Mouse (Mus musculus): ENCODE results near the gene 4930555G01Rik. TPM values are rescaled to one million over a fixed set of nuclear protein-coding genes. Genes with fewer than 3 reads are reported as not detected.
"Not testable (repeated sequence)": the region's sequence is repeated elsewhere in the genome, so short reads cannot be mapped to it uniquely, and the experiment has no call there.

Gene 4930555G01Rik
- polyA plus RNA-seq (2016; fragmentation: Nextera tagmentation; extraction: Ambion mirVana): not detected in 2 replicates

DNA sequence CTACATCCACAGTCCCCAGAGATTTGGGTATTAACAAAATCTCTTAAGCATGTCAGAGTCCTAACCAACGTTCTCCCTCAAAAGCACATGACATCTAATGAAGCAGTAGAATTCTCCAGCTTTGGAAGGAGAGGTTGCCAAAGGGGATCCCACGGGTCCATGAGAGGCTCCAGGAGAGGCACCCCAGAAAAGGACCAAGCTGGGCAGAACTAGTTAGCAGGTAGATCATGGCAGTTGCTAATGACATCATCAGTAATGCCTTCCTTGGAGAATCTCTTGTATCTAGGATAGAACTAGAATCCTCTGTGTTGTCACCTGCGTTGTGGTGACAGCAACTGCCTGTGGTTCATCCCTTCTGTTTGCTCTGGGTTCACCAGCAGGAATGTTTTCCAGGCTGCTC lies at the start of gene 4930555G01Rik:
TSS of gene 4930555G01Rik (plus strand) at position 301 of the 400 bp plus-strand sequence.
- H3K27me3 ChIP-seq; H3K4me1 ChIP-seq (replicated peaks); H3K9me3 ChIP-seq; H3K4me3 ChIP-seq (replicated peaks); H3K9ac ChIP-seq (replicated peaks); H3K27ac ChIP-seq; H3K36me3 ChIP-seq; ATAC-seq (ENCODE audit: insufficient number of reproducible peaks, insufficient read depth, low FRiP score, low TSS enrichment, low read depth); H3K4me2 ChIP-seq: not testable (repeated sequence)
- WGBS: no CpG with 5 or more reads among the region's 3 CpGs

- H3K4me3 ChIP-seq (replicated peaks); H3K27me3 ChIP-seq; H3K27ac ChIP-seq; ATAC-seq (ENCODE audit: insufficient number of reproducible peaks, insufficient read depth, low FRiP score, low TSS enrichment, low read depth); H3K9me3 ChIP-seq; H3K4me2 ChIP-seq; H3K36me3 ChIP-seq; H3K4me1 ChIP-seq (replicated peaks); H3K9ac ChIP-seq (replicated peaks): not testable (repeated sequence)
- WGBS: 77% methylated on average over 1 of the region's 2 CpGs
Measured at GRCm38 (mm10) chr14:5015591-5015990, 34.8 kb upstream of the 4930555G01Rik start, which contains the start of gene Gm3298. Gene Gm3298 (plus strand): TSS chr14:5015891.

- H3K4me2 ChIP-seq: peak within 1 kb of the TSS; percentile 65
- not testable (repeated sequence) for H3K9me3 ChIP-seq; H3K4me1 ChIP-seq (replicated peaks); H3K36me3 ChIP-seq; H3K27ac ChIP-seq; ATAC-seq (ENCODE audit: insufficient number of reproducible peaks, insufficient read depth, low FRiP score, low TSS enrichment, low read depth); H3K27me3 ChIP-seq
- 2% methylated on average over 42 of the region's 63 CpGs for WGBS
- H3K4me3 ChIP-seq (replicated peaks): peak within 1 kb of the TSS; percentile 47
- H3K9ac ChIP-seq (replicated peaks): peak within 1 kb of the TSS; percentile 62
Measured at GRCm38 (mm10) chr14:5070611-5071490, 20.4 kb downstream of the 4930555G01Rik start, which contains the start of gene Gm8281. Gene Gm8281 (plus strand): TSS chr14:5071040.

Other genes with a start within 250 kb of the 4930555G01Rik start
- gene Gm3269, start 212.5 kb upstream of the 4930555G01Rik start, polyA plus RNA-seq (2016; fragmentation: Nextera tagmentation; extraction: Ambion mirVana): not detected in 2 replicates
- 0.49 TPM in 1 of 2 replicates, not detected in the other for gene Gm3264, start 195.1 kb upstream of the 4930555G01Rik start, polyA plus RNA-seq (2016; fragmentation: Nextera tagmentation; extraction: Ambion mirVana)
- not detected in 2 replicates for gene Gm3278, start 158.2 kb upstream of the 4930555G01Rik start, polyA plus RNA-seq (2016; fragmentation: Nextera tagmentation; extraction: Ambion mirVana)
- not detected in 2 replicates for gene Gm8297, start 66.7 kb upstream of the 4930555G01Rik start, polyA plus RNA-seq (2016; fragmentation: Nextera tagmentation; extraction: Ambion mirVana)
- not detected in 2 replicates for gene Gm3298, start 34.7 kb upstream of the 4930555G01Rik start, polyA plus RNA-seq (2016; fragmentation: Nextera tagmentation; extraction: Ambion mirVana)
- gene Gm8281, start 20.4 kb downstream of the 4930555G01Rik start, polyA plus RNA-seq (2016; fragmentation: Nextera tagmentation; extraction: Ambion mirVana): 0.88 and 1.7 TPM in 2 replicates
- not detected in 2 replicates for gene Gm8279, start 80.9 kb downstream of the 4930555G01Rik start, polyA plus RNA-seq (2016; fragmentation: Nextera tagmentation; extraction: Ambion mirVana)
- not detected in 2 replicates for gene Gm3317, start 113.9 kb downstream of the 4930555G01Rik start, polyA plus RNA-seq (2016; fragmentation: Nextera tagmentation; extraction: Ambion mirVana)
- not detected in 2 replicates for gene Gm8271, start 135.2 kb downstream of the 4930555G01Rik start, polyA plus RNA-seq (2016; fragmentation: Nextera tagmentation; extraction: Ambion mirVana)
- not detected in 2 replicates for gene Gm3526, start 210.0 kb downstream of the 4930555G01Rik start, polyA plus RNA-seq (2016; fragmentation: Nextera tagmentation; extraction: Ambion mirVana)

Measured in limb, embryonic 12.5 days (tissue).